Mouse (Mus musculus) small intestine, adult 2 months (tissue): ENCODE measurements around the gene Dhrs3.

ENCODE experiments used
- CTCF ChIP-seq: fragments of 200-500 bp; IDR thresholded peaks from 2 replicates; pipeline ENCODE4 v1.5.1; 2012; ENCODE audit warnings: low read depth, mild to moderate bottlenecking, control low read depth, inconsistent platforms, low read length, moderate library complexity, mixed read lengths; ENCODE audit not compliant: insufficient replicate concordance, insufficient read length; ENCODE audit errors: extremely low read depth
- POLR2A ChIP-seq: fragments of 200-500 bp; IDR thresholded peaks from 2 replicates; pipeline ENCODE4 v1.6.1; 2012; ENCODE audit warnings: low read depth, mild to moderate bottlenecking, control low read depth, inconsistent platforms, low read length, moderate library complexity

DNA sequence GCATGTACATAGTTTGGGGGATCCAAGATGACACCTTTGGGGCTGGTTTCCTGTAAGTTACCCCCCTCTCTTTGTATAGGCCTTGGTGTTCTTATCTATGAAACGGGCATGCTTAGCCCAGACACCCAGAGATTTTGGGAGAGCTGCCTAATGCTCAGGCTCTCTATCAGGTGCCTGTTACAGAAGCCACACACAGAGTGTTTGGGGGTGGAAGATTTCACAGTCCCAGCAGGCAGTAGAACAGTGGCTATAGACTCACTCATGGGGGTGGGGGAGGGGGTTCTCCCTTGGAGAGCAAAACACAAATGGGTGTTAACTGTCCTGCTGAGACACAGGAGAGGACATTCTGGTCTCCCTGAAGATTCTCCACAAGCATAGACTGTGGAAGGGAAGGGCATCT is 10.5 kb downstream of the Dhrs3 start:
- TF ChIP-seq CTCF (no peak), POLR2A (no peak)
